Mouse (Mus musculus) megakaryocyte, embryonic 14.5 days (primary cell): ENCODE data around the gene Fgfr2.

ENCODE experiments used
- FLI1 ChIP-seq: IDR thresholded peaks from 2 replicates; pipeline ENCODE4 v1.6.1; 2012; ENCODE audit warnings: low read length, inconsistent platforms, mixed read lengths
- GATA1 ChIP-seq: IDR thresholded peaks from 3 replicates; pipeline ENCODE4 v1.6.1; 2012; ENCODE audit warnings: mixed read lengths, low read length, inconsistent platforms, borderline replicate concordance

- TF ChIP-seq GATA1 (no peak), FLI1 (no peak)
These were observed 1562.5 kb downstream of the Fgfr2 start for GRCm38 (mm10) chr7:131560697-131561042.
